Mouse (Mus musculus): ENCODE measurements around the gene Uck1. TPM values are rescaled to one million over a fixed set of nuclear protein-coding genes. Genes with fewer than 3 reads are reported as not detected.

Gene Uck1
- total RNA-seq, 2 experiments from 2014 or later, result 57.5 to 64.7 TPM

DNA sequence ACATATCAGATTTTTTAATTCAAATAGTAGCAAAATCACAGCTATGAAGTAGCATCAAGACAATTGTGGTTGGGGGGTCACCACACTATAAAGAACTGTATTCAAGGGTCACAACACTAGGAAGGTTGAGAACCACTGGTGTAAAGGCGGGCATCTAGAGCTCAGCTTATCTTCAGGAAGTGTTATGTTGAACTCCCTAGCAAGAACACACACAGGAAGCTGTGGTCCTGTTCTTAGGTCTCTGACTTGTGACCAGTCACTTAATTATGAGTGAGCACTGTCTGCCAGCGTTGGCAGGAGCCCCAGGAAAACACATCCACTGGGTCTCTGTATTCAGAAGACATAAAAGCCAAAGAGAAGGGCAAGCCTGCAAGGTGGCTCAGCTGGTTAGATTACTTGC is 22.3 kb upstream of the Uck1 start:
- intact Hi-C loops (cut with DNase I), result no loop called here
- no peak for DNase-seq (ENCODE audit: low spot score in 2 of 2)

- intact Hi-C loops (cut with DNase I), result no loop called here
Observed at GRCm38 (mm10) chr2:32275823-32276222, 15.9 kb upstream of the Uck1 start.

GRCm38 (mm10) chr2:32260635-32261034 is 676 bp upstream of the Uck1 start:
- intact Hi-C loops (cut with DNase I), result no loop called here
- DNase-seq (ENCODE audit: low spot score in 2 of 2), result peak; percentile 41 to 53

More at GRCm38 (mm10) chr2:32275823-32276222, 15.9 kb upstream of the Uck1 start:
- no peak for DNase-seq (ENCODE audit: low spot score in 2 of 2)

- intact Hi-C loops (cut with DNase I), result no loop called here
- DNase-seq (ENCODE audit: low spot score in 2 of 2), result no peak
Observed at GRCm38 (mm10) chr2:32258887-32259533, 949 bp downstream of the Uck1 start.

GRCm38 (mm10) chr2:32256273-32256672 is 3.7 kb downstream of the Uck1 start:
- DNase-seq (ENCODE audit: low spot score in 2 of 2), result no peak
- intact Hi-C loops (cut with DNase I), result no loop called here

- no peak for DNase-seq (ENCODE audit: low spot score in 2 of 2)
Observed at GRCm38 (mm10) chr2:32254563-32254962, 5.4 kb downstream of the Uck1 start.

DNA sequence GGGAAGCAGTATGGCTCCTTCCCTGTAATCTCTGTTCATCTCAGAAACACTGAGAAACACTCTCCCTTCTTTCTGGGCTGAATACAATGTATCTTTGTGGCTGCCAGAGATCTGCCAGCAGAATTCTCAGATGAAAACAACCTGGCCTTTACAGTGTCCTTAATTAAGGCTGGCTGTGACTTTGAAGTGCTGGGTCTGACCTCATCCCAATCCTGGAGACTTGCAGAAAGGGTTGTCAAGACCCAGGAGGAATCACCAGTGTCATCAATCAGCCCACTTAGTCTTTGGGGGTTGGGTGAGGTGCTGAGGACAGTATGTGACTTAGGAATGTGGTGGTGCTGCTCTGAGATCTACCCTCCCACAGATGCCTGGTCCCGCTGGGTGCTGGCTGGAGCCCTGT is 6.6 kb downstream of the Uck1 start:
- intact Hi-C loops (cut with DNase I), result no loop called here
- DNase-seq (ENCODE audit: low spot score in 2 of 2), result no peak

More at GRCm38 (mm10) chr2:32254563-32254962, 5.4 kb downstream of the Uck1 start:
- intact Hi-C loops (cut with DNase I), result no loop called here

- intact Hi-C loops (cut with DNase I), result no loop called here
- DNase-seq (ENCODE audit: low spot score in 2 of 2), result no peak
Observed at GRCm38 (mm10) chr2:32252658-32253057, 7.3 kb downstream of the Uck1 start.

DNA sequence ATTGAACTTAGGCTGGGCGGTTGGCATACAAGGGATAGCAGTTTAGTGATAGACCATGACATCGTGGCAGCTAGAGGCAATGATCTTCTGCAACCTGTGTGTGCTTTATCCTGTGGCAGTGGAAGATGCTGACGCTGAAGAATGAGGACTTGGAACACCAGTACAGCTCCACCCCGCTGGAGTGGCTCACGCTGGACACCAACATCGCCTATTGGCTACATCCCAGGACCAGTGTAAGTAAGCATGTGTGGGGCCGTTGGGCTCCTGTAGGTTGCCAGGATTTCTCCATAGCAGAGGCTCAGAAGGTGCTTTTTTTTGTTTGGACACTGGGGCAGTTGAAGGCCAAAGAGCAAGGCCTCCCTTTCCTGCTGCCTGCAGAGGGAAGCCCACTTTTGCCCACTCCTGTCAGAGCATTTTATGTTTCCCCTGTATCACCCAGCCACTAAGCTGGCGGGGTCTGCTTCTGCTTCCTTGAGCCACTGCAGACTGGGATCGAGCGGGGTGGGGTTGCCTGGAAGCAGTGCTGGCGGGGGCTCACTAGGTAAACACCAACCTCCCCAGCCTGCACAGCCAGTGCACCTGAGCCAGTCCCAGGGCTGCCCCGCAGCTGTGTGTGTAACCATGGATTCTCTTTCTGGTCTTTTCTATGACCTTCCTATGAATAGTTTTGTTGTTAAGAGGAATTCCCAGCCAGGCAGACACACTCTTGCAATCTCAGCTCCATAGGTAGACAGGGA is 8.0 kb downstream of the Uck1 start:
- intact Hi-C loops (cut with DNase I), result no loop called here

DNA sequence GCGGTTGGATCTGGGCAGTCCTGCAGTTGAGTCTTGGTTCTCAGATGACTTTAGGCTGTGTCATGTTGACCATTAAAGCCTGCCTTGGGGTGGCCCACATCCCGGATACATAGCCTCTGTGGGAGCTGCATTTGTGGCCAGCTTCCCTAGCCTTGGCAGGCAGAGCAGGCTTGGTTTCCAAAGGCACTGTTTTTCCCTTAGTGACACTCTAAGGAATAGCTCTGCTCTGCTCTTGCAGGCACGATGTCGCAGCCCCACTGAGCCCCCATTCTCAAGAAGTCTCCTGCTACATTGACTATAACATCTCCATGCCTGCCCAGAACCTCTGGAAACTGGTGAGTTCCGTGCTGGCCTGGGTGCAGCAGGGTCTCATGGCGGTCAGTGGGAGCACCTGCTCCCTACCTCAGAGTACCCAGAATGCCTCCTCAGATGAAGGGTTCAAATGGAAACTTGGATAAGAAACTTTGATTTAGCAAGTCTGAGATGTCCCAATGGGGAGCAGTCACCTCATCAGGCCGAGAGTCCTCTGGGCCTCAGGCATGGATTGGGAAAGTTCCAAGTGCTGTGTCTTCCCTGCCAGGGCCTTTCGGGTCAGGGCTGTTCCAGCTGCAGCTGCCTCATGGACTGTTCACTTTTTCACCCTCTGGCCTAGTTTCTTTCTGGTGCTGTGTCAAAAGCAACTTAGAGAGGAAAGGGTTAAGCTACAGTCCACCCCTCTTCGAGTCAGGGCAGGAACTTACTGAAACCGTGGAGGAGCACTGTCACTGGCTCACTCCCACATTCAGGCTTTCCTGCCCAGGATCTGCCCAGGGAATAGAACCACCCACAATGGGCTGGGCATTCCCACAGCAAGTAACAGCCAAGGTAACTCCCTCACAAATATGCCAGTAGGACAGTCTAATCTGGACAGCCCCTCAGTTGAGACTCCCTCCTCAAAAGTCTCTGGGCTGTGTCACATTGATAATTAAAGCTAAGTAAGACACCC is 11.3 kb downstream of the Uck1 start:
- no peak for DNase-seq (ENCODE audit: low spot score in 2 of 2)
- intact Hi-C loops (cut with DNase I), result no loop called here

More for the DNA sequence above, 8.0 kb downstream of the Uck1 start:
- no peak for DNase-seq (ENCODE audit: low spot score in 2 of 2)

DNA sequence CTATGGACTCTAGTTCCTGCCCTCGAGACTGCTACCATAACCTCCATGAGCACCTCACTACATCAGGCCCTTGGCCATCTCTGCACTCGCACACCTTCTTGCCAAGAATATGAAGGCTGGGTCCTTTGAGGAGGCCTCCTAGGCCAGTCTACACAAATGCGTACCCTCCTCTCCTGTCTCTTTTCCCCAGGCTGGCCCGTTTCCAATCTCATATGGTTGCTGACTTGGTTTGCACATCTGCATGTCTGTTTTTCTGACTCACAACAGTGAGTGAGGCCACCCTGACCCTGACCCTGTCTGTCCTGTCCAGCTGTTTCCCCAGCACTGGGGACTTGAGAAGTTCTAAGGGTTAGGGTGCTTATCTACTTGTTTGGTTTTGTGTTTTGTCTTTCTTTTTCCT is 13.2 kb downstream of the Uck1 start:
- DNase-seq (ENCODE audit: low spot score in 2 of 2), result no peak
- intact Hi-C loops (cut with DNase I), result no loop called here

- no peak for DNase-seq (ENCODE audit: low spot score in 2 of 2)
- intact Hi-C loops (cut with DNase I), result no loop called here
Observed at GRCm38 (mm10) chr2:32242986-32243385, 17.0 kb downstream of the Uck1 start.

- intact Hi-C loops (cut with DNase I), result no loop called here
- no peak for DNase-seq (ENCODE audit: low spot score in 2 of 2)
Observed at GRCm38 (mm10) chr2:32240591-32240990, 19.4 kb downstream of the Uck1 start.

GRCm38 (mm10) chr2:32238708-32239435 is 21.1 kb downstream of the Uck1 start:
- DNase-seq (ENCODE audit: low spot score in 2 of 2), result no peak
- intact Hi-C loops (cut with DNase I), result loop anchor here (5.0 kb wide), 1 partner anchor 48 kb away; the partner anchor contains the start of genes Golga2 and Swi5

- intact Hi-C loops (cut with DNase I), result loop anchor here (5.0 kb wide), 1 partner anchor 50 kb away; the partner anchor contains the start of genes Golga2 and Swi5
- DNase-seq (ENCODE audit: low spot score in 2 of 2), result no peak
Observed at GRCm38 (mm10) chr2:32237571-32237970, 22.4 kb downstream of the Uck1 start.

DNA sequence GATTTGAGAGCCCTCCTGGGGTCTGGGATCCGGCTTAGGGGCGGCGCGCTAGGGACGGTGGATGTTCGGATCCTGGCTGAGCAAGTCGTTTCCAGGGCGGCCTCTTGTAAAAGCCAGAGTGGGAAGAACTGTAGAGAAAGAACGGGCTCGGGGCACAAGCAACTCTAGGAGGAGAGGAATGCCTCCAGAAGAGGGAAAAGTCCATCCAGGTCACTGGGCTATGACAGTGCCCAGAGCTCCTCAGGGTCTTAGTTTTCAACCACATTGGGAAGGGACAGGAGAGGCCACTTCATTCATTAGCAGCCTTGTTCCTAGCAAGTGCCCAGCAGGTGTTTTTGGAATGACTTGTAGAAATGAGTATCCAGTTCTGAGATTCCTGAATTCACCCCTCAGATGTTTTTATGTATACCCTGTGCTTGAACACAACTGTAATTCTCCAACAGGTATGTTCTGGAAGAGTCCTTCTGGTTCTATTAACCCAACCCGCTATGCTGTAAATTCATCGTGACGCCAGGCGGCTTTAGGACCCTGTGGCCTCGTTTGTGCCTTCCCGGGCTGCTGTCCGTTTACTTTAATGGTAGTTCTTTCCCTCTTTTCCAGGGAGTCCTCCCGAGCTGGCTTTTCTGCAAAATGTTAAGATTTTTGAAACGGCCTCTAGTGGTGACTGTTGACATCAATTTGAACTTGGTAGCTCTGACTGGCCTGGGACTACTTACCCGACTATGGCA is 23.0 kb downstream of the Uck1 start:
- DNase-seq (ENCODE audit: low spot score in 2 of 2), result peak; percentile 35 to 44
- intact Hi-C loops (cut with DNase I), result loop anchor here (5.0 kb wide), 1 partner anchor 50 kb away; the partner anchor contains the start of genes Golga2 and Swi5

- intact Hi-C loops (cut with DNase I), result loop anchor here (5.0 kb wide), 1 partner anchor 51 kb away; the partner anchor contains the start of genes Golga2 and Swi5
- peak; percentile 94 to 95 for DNase-seq (ENCODE audit: low spot score in 2 of 2)
Observed at GRCm38 (mm10) chr2:32235886-32236759, 23.8 kb downstream of the Uck1 start, which contains the start of gene Pomt1. TSS of gene Pomt1 (plus strand) at chr2:32236590.

Data from left cerebral cortex, postnatal 14 days (tissue).